Mouse (Mus musculus): ENCODE results near the gene Nudt13. TPM values are rescaled to one million over a fixed set of nuclear protein-coding genes. Genes with fewer than 3 reads are reported as not detected.

Gene Nudt13
- polyA plus RNA-seq (2017; shearing (Covaris generic)), result 10 to 100 TPM; 13.8 to 14.2 TPM

DNA sequence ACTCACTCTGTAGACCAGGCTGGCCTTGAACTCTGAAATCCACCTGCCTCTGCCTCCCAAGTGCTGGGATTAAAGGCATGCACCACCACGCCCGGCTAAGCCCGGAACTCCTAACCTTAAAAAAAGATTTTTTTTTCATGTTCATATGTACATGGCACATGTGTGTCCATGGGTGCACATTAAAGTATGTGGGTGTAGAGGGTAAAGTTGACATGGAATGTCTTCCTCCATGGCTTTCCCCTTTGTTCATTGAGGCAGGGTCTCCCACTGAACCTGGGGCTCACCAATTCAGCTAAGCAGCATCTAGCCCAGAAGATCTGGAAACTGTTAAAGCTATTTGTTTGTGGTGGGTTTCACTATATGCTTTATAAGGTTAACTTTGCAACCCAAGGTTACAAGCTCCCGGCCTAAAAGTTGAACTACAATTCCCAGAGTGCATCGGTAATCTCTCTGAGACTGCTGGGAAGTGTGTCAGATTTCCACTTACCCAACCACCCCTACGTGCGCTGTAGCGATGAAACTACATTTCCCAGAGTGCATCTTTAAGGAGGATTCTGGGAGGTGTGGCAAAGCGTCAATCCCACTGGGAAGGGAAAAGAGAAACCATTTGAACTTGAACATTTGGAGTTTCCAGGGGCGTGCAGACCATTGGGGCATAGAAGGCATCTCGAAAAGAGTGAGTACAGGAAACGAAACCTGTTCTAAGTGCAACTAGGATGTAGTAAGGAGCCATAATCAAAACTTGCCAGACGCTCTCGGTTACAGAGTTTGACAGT, at the start of gene Nudt13:
Gene Nudt13, plus strand, starts transcription at position 581 of the 776 bp plus-strand sequence.

DNA sequence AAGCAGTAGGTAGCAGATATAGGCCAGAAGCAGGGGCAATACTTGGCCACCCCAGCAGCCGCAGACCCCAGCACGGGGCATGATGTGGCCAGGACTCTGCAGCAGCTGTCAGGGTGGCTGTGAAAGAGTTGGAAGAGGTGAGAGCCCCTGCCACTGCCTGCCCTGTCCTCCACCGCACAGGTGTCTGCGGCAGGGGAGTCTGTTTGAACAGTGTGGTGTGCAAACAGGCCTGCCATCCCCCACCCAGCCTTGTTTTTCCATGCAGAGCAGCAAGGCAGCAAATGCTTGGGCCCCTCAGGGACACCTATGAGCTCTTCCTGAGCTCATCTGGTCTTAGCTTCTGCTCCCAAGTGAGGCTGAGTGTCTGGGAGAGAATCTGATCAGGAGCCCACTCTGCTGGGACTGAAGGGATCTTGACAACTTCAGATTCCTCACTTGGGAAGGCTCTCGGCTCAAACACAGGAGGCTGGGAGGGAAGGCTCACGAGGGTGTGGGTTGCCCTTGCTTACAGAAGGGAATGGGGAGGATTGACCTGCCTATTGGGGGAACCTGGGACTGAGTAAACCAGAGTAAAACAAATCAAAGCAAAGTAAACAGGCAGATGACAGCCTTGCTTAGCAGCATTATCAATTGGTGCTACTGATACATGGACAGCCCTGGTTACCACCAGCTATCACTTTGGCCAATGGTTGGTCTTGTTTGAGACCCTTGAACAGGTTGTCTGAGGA, 25.3 kb upstream of the Nudt13 start, which contains the start of gene Kcnk16:
Gene Kcnk16, minus strand, starts transcription at position 118 of the 728 bp plus-strand sequence.

DNA sequence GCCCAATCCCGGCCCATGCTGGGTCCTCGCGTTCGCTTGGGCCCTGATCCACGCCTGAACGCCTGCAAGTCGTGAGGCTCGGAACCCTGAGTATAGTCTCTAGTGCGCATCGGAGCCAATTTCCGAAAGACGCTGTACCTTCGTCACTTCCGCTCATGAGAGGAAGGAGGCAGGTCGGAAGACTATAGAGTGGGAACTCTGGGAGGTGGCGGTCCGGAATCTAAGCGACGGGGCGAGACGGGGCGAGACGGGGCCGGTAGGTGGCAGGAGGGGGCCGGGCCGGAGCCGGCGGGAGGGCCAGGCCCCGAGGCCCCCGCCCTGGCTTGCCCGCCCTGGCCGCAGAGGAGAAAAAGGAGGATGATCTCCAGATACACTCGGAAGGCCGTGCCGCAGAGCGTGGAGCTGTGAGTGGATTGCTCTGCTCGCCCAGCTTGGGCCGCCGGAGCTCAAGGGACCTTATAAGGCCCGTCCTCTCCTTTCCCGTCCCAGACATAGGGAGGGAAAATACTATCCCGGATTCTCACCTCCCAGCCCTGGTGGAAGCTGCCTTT, 53.6 kb downstream of the Nudt13 start, which contains the start of the genes Ecd and Fam149b:
Gene Ecd, minus strand, starts transcription at position 131 of the 551 bp plus-strand sequence.
Gene Fam149b, plus strand, starts transcription at position 172 of the 551 bp plus-strand sequence.

Other genes with a start within 250 kb of the Nudt13 start
- gene Saysd1, start 156.2 kb upstream of the Nudt13 start, polyA plus RNA-seq (2017; shearing (Covaris generic)), result 10 to 100 TPM; 24.0 to 33.9 TPM
- 10 to 100 TPM in 1 of 2 experiments, 1 to 10 TPM in 1; 6.9 to 23.8 TPM for gene Kcnk5, start 112.9 kb upstream of the Nudt13 start, polyA plus RNA-seq (2017; shearing (Covaris generic))
- not detected for gene Kcnk16, start 25.5 kb upstream of the Nudt13 start, polyA plus RNA-seq (2017; shearing (Covaris generic))
- gene Ecd, start 53.4 kb downstream of the Nudt13 start, polyA plus RNA-seq (2017; shearing (Covaris generic)), result 10 to 100 TPM; 55.4 to 60.0 TPM
- 10 to 100 TPM; 57.8 to 75.9 TPM for gene Fam149b, start 53.5 kb downstream of the Nudt13 start, polyA plus RNA-seq (2017; shearing (Covaris generic))
- 100 to 1,000 TPM; 132 to 136 TPM for gene Dnajc9, start 94.2 kb downstream of the Nudt13 start, polyA plus RNA-seq (2017; shearing (Covaris generic))
- gene Mrps16, start 98.9 kb downstream of the Nudt13 start, polyA plus RNA-seq (2017; shearing (Covaris generic)), result 100 to 1,000 TPM; 108 to 116 TPM
- gene Cfap70, start 157.5 kb downstream of the Nudt13 start, polyA plus RNA-seq (2017; shearing (Covaris generic)), result under 1 TPM in 1 of 2 experiments, not detected in 1; 0.31 TPM
- 10 to 100 TPM; 30.9 to 43.7 TPM for gene Anxa7, start 185.4 kb downstream of the Nudt13 start, polyA plus RNA-seq (2017; shearing (Covaris generic))
- 1 to 10 TPM; 1.3 to 2.3 TPM for gene Mss51, start 202.2 kb downstream of the Nudt13 start, polyA plus RNA-seq (2017; shearing (Covaris generic))